Mouse (Mus musculus) heart, postnatal 0 days (tissue): ENCODE measurements at regions not wholly inside any gene's neighbourhood (a gene's known extent, or its start where the extent isn't known, plus 50 kb on each side); places are given as distances from the start of the nearest gene placed in this dataset.

Experiments used
- CTCF ChIP-seq: IDR thresholded peaks from 2 replicates; pipeline ENCODE4 v1.5.1; 2016; ENCODE audit warnings: antibody characterized with exemption, control low read depth, low read depth
- EP300 ChIP-seq: IDR thresholded peaks from 2 replicates; pipeline ENCODE4 v1.6.1; 2016; ENCODE audit warnings: antibody characterized with exemption, low read depth

DNA sequence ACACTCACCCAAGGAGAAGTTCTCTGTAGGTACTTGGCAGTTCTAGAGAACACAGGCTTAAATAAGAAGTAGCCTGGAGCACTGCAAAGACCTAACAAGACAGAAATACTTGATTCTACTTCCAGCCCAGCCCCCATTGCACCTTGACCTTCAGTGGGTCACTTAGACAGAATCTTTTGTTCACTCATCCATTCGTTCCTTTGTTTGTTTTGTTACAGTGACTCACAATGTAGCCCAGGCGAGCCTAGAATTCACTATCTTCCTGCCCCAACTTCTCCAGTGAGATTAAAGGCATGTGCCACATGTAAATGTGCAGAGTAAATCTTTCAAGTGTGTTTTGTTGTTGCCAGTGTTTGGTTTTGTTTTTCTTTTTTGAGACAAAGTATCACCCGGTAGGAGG, 158.5 kb upstream of the Esrrg start:
- TF ChIP-seq EP300 (no peak), CTCF (no peak)
